Mouse (Mus musculus): ENCODE measurements around the gene Gpr25. TPM values are rescaled to one million over a fixed set of nuclear protein-coding genes. Genes with fewer than 3 reads are reported as not detected.
A peak's percentile ranks its signal among the peaks of the same experiment; 100 is the strongest.

Gpr25 gene
- total RNA-seq (2014; rRNA removed) (1.3 and 2.8 TPM in 2 replicates), polyA plus RNA-seq (2015; fragmentation: Nextera tagmentation; extraction: Ambion mirVana) (1.7 and 2.1 TPM in 2 replicates)

DNA sequence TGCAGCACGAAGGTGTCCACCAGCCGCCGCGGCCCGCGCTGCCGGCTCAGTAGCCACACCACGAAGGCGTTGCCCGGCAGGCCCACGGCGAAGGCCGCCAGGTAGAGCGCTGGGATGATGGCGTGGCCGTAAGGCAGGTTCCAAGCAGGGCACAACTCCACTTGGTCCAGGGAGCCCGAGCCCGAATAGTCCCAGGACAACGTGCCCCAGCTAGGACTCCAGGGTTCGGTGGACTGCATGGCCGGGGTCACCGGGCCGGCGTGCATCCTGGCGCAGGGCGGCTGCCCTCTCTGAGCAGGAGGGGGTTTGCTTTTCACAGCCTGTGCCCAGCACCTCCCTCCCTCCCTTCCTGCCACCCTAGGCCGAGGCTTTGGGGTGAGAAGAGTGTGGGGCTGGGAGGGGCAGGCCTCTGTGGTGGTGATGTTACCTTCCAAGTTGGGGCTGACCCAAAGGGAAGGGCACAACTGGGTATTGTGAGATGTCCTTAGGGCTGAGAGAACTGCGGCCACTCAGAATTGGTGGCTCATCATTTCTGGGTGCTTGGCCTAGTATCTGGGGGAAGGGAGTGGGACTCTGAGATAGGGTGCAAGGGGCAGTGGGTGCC is at the start of gene Gpr25:
TSS of gene Gpr25 (minus strand) at position 239 of the 604 bp plus-strand sequence.
- 8% methylated on average over 20 of the region's 28 CpGs for WGBS
- DNase-seq (ENCODE audit: low spot score) (no peak), ATAC-seq (ENCODE audit: low FRiP score) (peak; percentile 48)
- H3K9ac ChIP-seq (replicated peaks; ENCODE audit: low read length, poor library complexity, severe bottlenecking) = peak within 1 kb of the TSS; percentile 71
- H3K27me3 ChIP-seq (ENCODE audit: insufficient read depth, low read length) = peaks cover 5% of the 10 kb centered on the region; the same call in 1 of the 2 replicates
- TF ChIP-seq CTCF (IDR thresholded peaks at IDR 0.05) = no peak
- H3K27ac ChIP-seq (ENCODE audit: low read depth, low read length) = peak within 1 kb of the TSS; percentile 65
- H3K36me3 ChIP-seq (ENCODE audit: insufficient read depth, low read length) = no peaks in the 10 kb centered on the region
- peak within 1 kb of the TSS; percentile 94 for H3K4me2 ChIP-seq (ENCODE audit: low read depth, low read length, poor library complexity, severe bottlenecking)
- H3K4me3 ChIP-seq (ENCODE audit: low read depth, low read length) = peak within 1 kb of the TSS; percentile 56
- H3K9me3 ChIP-seq (ENCODE audit: low read length) = no peaks in the 10 kb centered on the region
- peaks cover 8% of the 10 kb centered on the region; the same call in 1 of the 2 replicates for H3K4me1 ChIP-seq (ENCODE audit: insufficient read depth, low read length)

GRCm38 (mm10) chr1:136309193-136309592 is 48.5 kb upstream of the Gpr25 start:
- no peak for TF ChIP-seq CTCF (IDR thresholded peaks at IDR 0.05)
- Histone ChIP-seq H3K4me1 (ENCODE audit: insufficient read depth, low read length) (no peaks in the 10 kb centered on the region), H3K27ac (ENCODE audit: low read depth, low read length) (no peak overlapping the region), H3K27me3 (ENCODE audit: insufficient read depth, low read length) (no peaks in the 10 kb centered on the region), H3K4me3 (ENCODE audit: low read depth, low read length) (no peak overlapping the region), H3K9ac (replicated peaks; ENCODE audit: low read length, poor library complexity, severe bottlenecking) (no peak overlapping the region), H3K4me2 (ENCODE audit: low read depth, low read length, poor library complexity, severe bottlenecking) (no peak overlapping the region), H3K9me3 (ENCODE audit: low read length) (no peaks in the 10 kb centered on the region), H3K36me3 (ENCODE audit: insufficient read depth, low read length) (no peaks in the 10 kb centered on the region)
- DNase-seq (ENCODE audit: low spot score) (no peak), ATAC-seq (ENCODE audit: low FRiP score) (no peak)
- 82% methylated on average over 5 of the region's 5 CpGs for WGBS

GRCm38 (mm10) chr1:136306424-136306823 is 45.8 kb upstream of the Gpr25 start:
- H3K4me3 ChIP-seq (ENCODE audit: low read depth, low read length) = no peak overlapping the region
- WGBS = 76% methylated on average over 3 of the region's 3 CpGs
- H3K4me2 ChIP-seq (ENCODE audit: low read depth, low read length, poor library complexity, severe bottlenecking) = no peak overlapping the region
- H3K27ac ChIP-seq (ENCODE audit: low read depth, low read length) = no peak overlapping the region
- no peaks in the 10 kb centered on the region for H3K27me3 ChIP-seq (ENCODE audit: insufficient read depth, low read length)
- no peak overlapping the region for H3K9ac ChIP-seq (replicated peaks; ENCODE audit: low read length, poor library complexity, severe bottlenecking)
- ATAC-seq (ENCODE audit: low FRiP score) (no peak), DNase-seq (ENCODE audit: low spot score) (peak; percentile 56)
- H3K36me3 ChIP-seq (ENCODE audit: insufficient read depth, low read length) = no peaks in the 10 kb centered on the region
- H3K4me1 ChIP-seq (ENCODE audit: insufficient read depth, low read length) = no peaks in the 10 kb centered on the region
- TF ChIP-seq CTCF (IDR thresholded peaks at IDR 0.05) = peak; percentile 70
- no peaks in the 10 kb centered on the region for H3K9me3 ChIP-seq (ENCODE audit: low read length)

GRCm38 (mm10) chr1:136293961-136294360 is 33.3 kb upstream of the Gpr25 start:
- no peak for DNase-seq (ENCODE audit: low spot score)
- no peak for ATAC-seq (ENCODE audit: low FRiP score)
- H3K36me3 ChIP-seq (ENCODE audit: insufficient read depth, low read length) = 0 out of 2 replicates have a peak, but pooled peaks cover 3% of the 10 kb centered on the region
- no peaks in the 10 kb centered on the region; the same call in 1 of the 2 replicates for H3K4me1 ChIP-seq (ENCODE audit: insufficient read depth, low read length)
- no peaks in the 10 kb centered on the region for H3K9me3 ChIP-seq (ENCODE audit: low read length)
- H3K4me2 ChIP-seq (ENCODE audit: low read depth, low read length, poor library complexity, severe bottlenecking) = no peak overlapping the region
- H3K4me3 ChIP-seq (ENCODE audit: low read depth, low read length) = no peak overlapping the region
- no peak overlapping the region for H3K27ac ChIP-seq (ENCODE audit: low read depth, low read length)
- no peak for TF ChIP-seq CTCF (IDR thresholded peaks at IDR 0.05)
- no peaks in the 10 kb centered on the region for H3K27me3 ChIP-seq (ENCODE audit: insufficient read depth, low read length)
- no peak overlapping the region for H3K9ac ChIP-seq (replicated peaks; ENCODE audit: low read length, poor library complexity, severe bottlenecking)

- WGBS = 81% methylated on average over 1 of the region's 1 CpGs
- H3K4me2 ChIP-seq (ENCODE audit: low read depth, low read length, poor library complexity, severe bottlenecking) = no peak overlapping the region
- H3K9ac ChIP-seq (replicated peaks; ENCODE audit: low read length, poor library complexity, severe bottlenecking) = no peak overlapping the region
- peak; percentile 24 for DNase-seq (ENCODE audit: low spot score)
- no peaks in the 10 kb centered on the region; the same call in 1 of the 2 replicates for H3K4me1 ChIP-seq (ENCODE audit: insufficient read depth, low read length)
- TF ChIP-seq CTCF (IDR thresholded peaks at IDR 0.05) = peak; percentile 54
- no peaks in the 10 kb centered on the region for H3K9me3 ChIP-seq (ENCODE audit: low read length)
- H3K4me3 ChIP-seq (ENCODE audit: low read depth, low read length) = no peak overlapping the region
- peaks cover 7% of the 10 kb centered on the region; the same call in 1 of the 2 replicates for H3K36me3 ChIP-seq (ENCODE audit: insufficient read depth, low read length)
- ATAC-seq (ENCODE audit: low FRiP score) = no peak
- no peak overlapping the region for H3K27ac ChIP-seq (ENCODE audit: low read depth, low read length)
- no peaks in the 10 kb centered on the region for H3K27me3 ChIP-seq (ENCODE audit: insufficient read depth, low read length)
Observed at GRCm38 (mm10) chr1:136289803-136290202, 29.1 kb upstream of the Gpr25 start.

DNA sequence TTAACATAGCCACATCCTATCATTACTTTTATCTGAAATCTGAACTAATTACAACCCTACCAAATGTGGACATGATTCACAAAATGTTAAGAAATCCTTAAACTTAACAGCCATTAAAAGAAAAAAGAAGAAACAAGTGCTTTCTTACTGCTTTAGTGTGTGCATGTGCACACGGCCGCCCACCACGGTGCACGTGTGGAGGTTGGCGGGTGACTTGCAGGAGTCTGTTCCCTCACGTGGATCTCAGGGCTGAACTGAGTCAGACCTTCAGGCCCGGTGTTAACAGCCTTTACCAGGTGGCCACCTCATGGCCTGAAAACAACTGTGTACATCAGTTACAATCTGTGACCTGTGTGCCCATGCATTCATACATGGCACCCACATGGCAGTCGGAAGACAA is 16.7 kb upstream of the Gpr25 start:
- ATAC-seq (ENCODE audit: low FRiP score) = no peak

More for the DNA sequence above, 16.7 kb upstream of the Gpr25 start:
- Histone ChIP-seq H3K4me3 (ENCODE audit: low read depth, low read length) (no peak overlapping the region), H3K9ac (replicated peaks; ENCODE audit: low read length, poor library complexity, severe bottlenecking) (no peak overlapping the region), H3K4me1 (ENCODE audit: insufficient read depth, low read length) (no peaks in the 10 kb centered on the region), H3K36me3 (ENCODE audit: insufficient read depth, low read length) (peaks cover 65% of the 10 kb centered on the region), H3K4me2 (ENCODE audit: low read depth, low read length, poor library complexity, severe bottlenecking) (no peak overlapping the region), H3K9me3 (ENCODE audit: low read length) (no peaks in the 10 kb centered on the region), H3K27me3 (ENCODE audit: insufficient read depth, low read length) (no peaks in the 10 kb centered on the region), H3K27ac (ENCODE audit: low read depth, low read length) (no peak overlapping the region)
- DNase-seq (ENCODE audit: low spot score) = no peak
- whole genome bisulfite sequencing = 93% methylated on average over 8 of the region's 8 CpGs
- TF ChIP-seq CTCF (IDR thresholded peaks at IDR 0.05) = no peak
